Mouse (Mus musculus) hindbrain, embryonic 16.5 days (tissue): ENCODE measurements around the gene Fcor. TPM values are rescaled to one million over a fixed set of nuclear protein-coding genes. Genes with fewer than 3 reads are reported as not detected.

ENCODE experiments used
- ATAC-seq: fragments of 200-750 bp; cut with Nextera tagmentation; 2 replicates; pipeline ENCODE4 v1.8.0; 2017; ENCODE audit warnings: moderate TSS enrichment, moderate library complexity
- H3K27ac ChIP-seq: fragments of 300-500 bp; sonication (generic); 2 replicates; pipeline ENCODE4 v1.5.1; 2014; ENCODE audit warnings: low read depth, mild to moderate bottlenecking, control low read depth, low read length, moderate library complexity
- H3K27me3 ChIP-seq: fragments of 300-500 bp; sonication (generic); replicated peaks from 2 replicates; pipeline ENCODE4 v1.6.1; 2014; ENCODE audit warnings: low read length; ENCODE audit not compliant: control insufficient read depth, insufficient read depth
- H3K36me3 ChIP-seq: fragments of 300-500 bp; sonication (generic); 2 replicates; pipeline ENCODE4 v1.6.1; 2014; ENCODE audit warnings: mild to moderate bottlenecking, low read length, moderate library complexity, mixed read lengths; ENCODE audit not compliant: control insufficient read depth, insufficient read depth
- H3K4me1 ChIP-seq: fragments of 300-500 bp; sonication (generic); 2 replicates; pipeline ENCODE4 v1.6.1; 2014; ENCODE audit warnings: low read depth, low read length; ENCODE audit not compliant: control insufficient read depth, insufficient read depth
- H3K4me2 ChIP-seq: fragments of 300-500 bp; sonication (generic); 2 replicates; pipeline ENCODE4 v1.6.1; 2014; ENCODE audit warnings: mild to moderate bottlenecking, low read length, control low read depth, moderate library complexity
- H3K4me3 ChIP-seq: fragments of 300-500 bp; sonication (generic); 2 replicates; pipeline ENCODE4 v1.5.1; 2014; ENCODE audit warnings: mild to moderate bottlenecking, low read length, control low read depth, moderate library complexity
- H3K9ac ChIP-seq: fragments of 300-500 bp; sonication (generic); 2 replicates; pipeline ENCODE4 v1.6.1; 2014; ENCODE audit warnings: low read depth, mild to moderate bottlenecking, control low read depth, low read length, moderate library complexity
- H3K9me3 ChIP-seq: fragments of 300-500 bp; sonication (generic); 2 replicates; pipeline ENCODE4 v1.6.1; 2014; ENCODE audit warnings: mild to moderate bottlenecking, low read length, moderate library complexity; ENCODE audit not compliant: control insufficient read depth
- WGBS: fragments of 180-500 bp; shearing (Covaris S2); extraction: QIAGEN DNeasy Blood & Tissue Kit; methylation state at CpG from one replicate; pipeline ENCODE4 v1.1.7; 2014; 5-methylcytosine and 5-hydroxymethylcytosine counted together
- polyA plus RNA-seq: library from polyadenylated mRNA; unstranded; fragments of >200 nt; fragmentation: Nextera tagmentation; extraction: Ambion mirVana; gene quantifications from 2 replicates; pipeline ENCODE4 v1.2.1, GENCODE M21; 2015

The Fcor gene
- polyA plus RNA-seq, 1 experiment from 2014 or later, result 21.7 TPM

DNA sequence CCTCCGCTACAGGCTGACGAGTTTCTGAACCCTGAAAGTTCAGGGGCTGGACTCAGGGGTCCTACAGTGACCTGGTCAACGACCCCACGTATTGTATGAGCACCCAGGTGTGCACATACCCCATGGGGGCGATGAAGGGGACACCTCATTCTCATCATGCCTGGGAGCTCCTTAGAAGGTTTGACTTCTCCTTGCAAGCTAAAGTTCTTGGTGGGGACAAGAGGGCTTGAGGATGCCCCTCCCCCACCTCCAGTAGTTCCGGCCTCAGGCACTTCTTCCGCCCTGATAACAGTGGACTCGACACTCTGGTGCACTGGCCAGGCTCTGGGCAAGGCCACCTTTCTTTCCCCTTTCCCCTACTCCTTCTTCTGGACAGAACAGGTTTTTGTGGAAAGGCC lies 40.7 kb downstream of the Fcor start:
- Histone ChIP-seq H3K9ac (peak overlapping the region; percentile 58), H3K4me2 (peak overlapping the region; percentile 64), H3K36me3 (no peaks in the 10 kb centered on the region), H3K27ac (no peak overlapping the region), H3K27me3 (no peaks in the 10 kb centered on the region), H3K9me3 (no peaks in the 10 kb centered on the region), H3K4me1 (peaks cover 9% of the 10 kb centered on the region), H3K4me3 (peak overlapping the region; percentile 49)
- 26% methylated on average over 8 of the region's 8 CpGs for WGBS
- ATAC-seq, result no peak; the same call in 1 of the 2 replicates

DNA sequence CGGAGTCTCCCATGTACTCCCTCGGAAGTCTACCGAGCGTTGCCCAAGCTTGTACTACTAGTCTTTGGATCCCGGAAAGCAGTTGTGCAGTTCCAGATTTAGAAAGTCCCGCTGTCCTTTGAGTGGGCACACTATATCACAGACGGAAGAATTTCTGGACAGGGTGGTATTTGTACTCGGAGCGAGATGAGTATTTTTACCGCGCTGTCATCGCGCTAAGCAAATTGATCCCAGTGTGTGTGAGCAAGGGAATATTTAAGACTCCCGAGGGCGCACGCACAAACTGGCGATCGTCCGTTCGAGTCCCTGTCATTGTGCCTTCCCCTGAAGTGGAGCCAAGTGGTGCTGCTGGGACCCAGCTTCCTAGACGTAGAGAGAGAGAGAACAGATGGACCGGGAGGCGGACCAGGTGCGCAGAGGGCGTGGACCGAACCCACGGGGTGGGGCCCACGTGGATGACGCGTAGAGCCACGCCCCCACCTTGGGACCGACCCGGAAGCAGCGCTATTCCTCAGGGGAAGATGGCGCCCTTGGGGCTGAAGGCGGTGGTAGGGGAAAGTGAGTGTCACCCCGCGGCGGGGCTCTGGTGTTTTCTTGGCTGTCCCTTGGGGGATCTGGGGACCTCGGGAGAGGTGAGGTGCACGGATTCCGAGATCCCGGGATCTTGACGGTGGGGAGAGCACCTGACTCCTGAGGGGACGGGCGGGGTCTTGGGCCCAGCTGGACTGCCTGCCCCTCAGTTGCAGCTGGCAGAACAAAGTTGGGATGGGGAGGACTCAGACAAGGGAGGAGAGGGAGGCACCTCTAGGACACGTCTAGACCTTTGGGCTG lies 41.3 kb downstream of the Fcor start, which contains the start of gene Stxbp2:
Gene Stxbp2, plus strand, starts transcription at position 309 of the 831 bp plus-strand sequence.
- H3K4me1 ChIP-seq, result peaks cover 9% of the 10 kb centered on the region
- H3K27me3 ChIP-seq, result no peaks in the 10 kb centered on the region
- H3K27ac ChIP-seq, result no peak within 1 kb of the TSS
- peak within 1 kb of the TSS; percentile 49 for H3K4me3 ChIP-seq
- peak within 1 kb of the TSS; percentile 58 for H3K9ac ChIP-seq
- peak; percentile 88 for ATAC-seq
- peak within 1 kb of the TSS; percentile 64 for H3K4me2 ChIP-seq
- H3K36me3 ChIP-seq, result no peaks in the 10 kb centered on the region
- 4% methylated on average over 47 of the region's 47 CpGs for WGBS
- no peaks in the 10 kb centered on the region for H3K9me3 ChIP-seq

- H3K4me3 ChIP-seq, result no peak overlapping the region
- 37% methylated on average over 5 of the region's 5 CpGs for WGBS
- no peak for ATAC-seq
- H3K4me2 ChIP-seq, result no peak overlapping the region
- H3K4me1 ChIP-seq, result peaks cover 9% of the 10 kb centered on the region
- H3K36me3 ChIP-seq, result no peaks in the 10 kb centered on the region; the same call in 1 of the 2 replicates
- H3K9ac ChIP-seq, result no peak overlapping the region
- no peaks in the 10 kb centered on the region for H3K27me3 ChIP-seq
- no peaks in the 10 kb centered on the region for H3K9me3 ChIP-seq
- no peak overlapping the region for H3K27ac ChIP-seq
These were observed 44.1 kb downstream of the Fcor start for GRCm38 (mm10) chr8:3628014-3628413.

DNA sequence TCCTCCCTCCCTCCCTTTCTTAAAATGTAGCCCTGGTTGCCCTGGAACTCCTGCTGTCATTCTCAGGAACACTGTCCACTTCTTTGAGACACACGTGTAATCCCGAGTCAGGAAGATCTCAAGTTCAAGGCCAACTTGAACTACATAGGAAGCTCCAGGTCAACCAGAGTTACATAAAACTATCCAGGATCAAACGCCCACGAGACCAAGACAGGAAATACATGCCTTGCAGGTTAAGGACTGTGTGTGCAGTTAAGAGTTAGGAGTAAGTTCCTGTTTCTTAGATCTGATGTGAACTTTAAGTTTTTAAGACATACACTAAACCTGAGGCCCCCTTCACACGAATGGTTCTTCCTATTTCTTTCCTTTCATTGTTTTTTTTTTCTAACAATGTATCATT lies 45.2 kb downstream of the Fcor start:
- no peak overlapping the region for H3K27ac ChIP-seq
- H3K4me3 ChIP-seq, result no peak overlapping the region
- H3K9me3 ChIP-seq, result no peaks in the 10 kb centered on the region
- no peak overlapping the region for H3K4me2 ChIP-seq
- H3K9ac ChIP-seq, result no peak overlapping the region
- ATAC-seq, result no peak
- no peaks in the 10 kb centered on the region for H3K27me3 ChIP-seq
- H3K4me1 ChIP-seq, result peaks cover 14% of the 10 kb centered on the region
- 71% methylated on average over 5 of the region's 5 CpGs for WGBS
- no peaks in the 10 kb centered on the region; the same call in 1 of the 2 replicates for H3K36me3 ChIP-seq

GRCm38 (mm10) chr8:3625445-3625844 lies 46.7 kb downstream of the Fcor start, which contains the start of gene Pcp2:
Pcp2 (minus strand) TSS chr8:3625545.
- Histone ChIP-seq H3K4me1 (peaks cover 9% of the 10 kb centered on the region), H3K36me3 (no peaks in the 10 kb centered on the region; the same call in 1 of the 2 replicates), H3K27me3 (no peaks in the 10 kb centered on the region), H3K9me3 (no peaks in the 10 kb centered on the region), H3K4me2 (no peak within 1 kb of the TSS), H3K9ac (no peak within 1 kb of the TSS), H3K4me3 (no peak within 1 kb of the TSS), H3K27ac (no peak within 1 kb of the TSS)
- WGBS, result 62% methylated on average over 1 of the region's 1 CpGs
- no peak for ATAC-seq

DNA sequence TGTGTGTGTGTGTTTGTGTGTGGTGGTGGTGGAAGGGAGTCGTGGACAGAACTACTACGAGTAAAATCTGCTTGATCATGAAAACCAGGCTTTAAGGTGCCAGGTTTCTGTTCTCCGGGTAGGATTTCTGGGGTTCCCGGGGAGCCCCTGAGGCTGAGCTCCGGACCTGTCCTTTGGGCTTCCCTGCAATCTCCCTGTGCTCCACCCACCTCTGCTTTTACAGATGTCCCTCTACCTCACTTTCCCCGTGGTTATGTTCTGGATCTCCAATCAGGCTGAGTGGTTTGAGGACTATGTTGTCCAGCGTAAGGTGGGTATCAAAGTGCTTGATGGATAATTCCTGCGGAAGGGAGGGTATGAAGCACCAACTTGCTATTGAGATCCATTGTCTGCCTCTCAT lies 50.0 kb downstream of the Fcor start:
- H3K27ac ChIP-seq, result no peak overlapping the region
- ATAC-seq, result no peak

GRCm38 (mm10) chr8:3621199-3621970 lies 50.8 kb downstream of the Fcor start, which contains the start of the genes Xab2 and Pet100:
Xab2 (minus strand) TSS chr8:3621316.
Pet100 (plus strand) TSS chr8:3621548.
- H3K9ac ChIP-seq, result peak within 1 kb of the TSS; percentile 79
- peak; percentile 97 for ATAC-seq
- no peak within 1 kb of the TSS for H3K27ac ChIP-seq
- no peaks in the 10 kb centered on the region for H3K27me3 ChIP-seq
- under 1% methylated on average over 37 of the region's 37 CpGs for WGBS
- peaks cover 13% of the 10 kb centered on the region for H3K36me3 ChIP-seq
- no peaks in the 10 kb centered on the region for H3K9me3 ChIP-seq
- H3K4me1 ChIP-seq, result peaks cover 16% of the 10 kb centered on the region
- peak within 1 kb of the TSS; percentile 83 for H3K4me3 ChIP-seq
- peak within 1 kb of the TSS; percentile 94 for H3K4me2 ChIP-seq

More for the DNA sequence above, 50.0 kb downstream of the Fcor start:
- Histone ChIP-seq H3K9me3 (no peaks in the 10 kb centered on the region), H3K9ac (peak overlapping the region; percentile 71), H3K4me1 (peaks cover 16% of the 10 kb centered on the region), H3K36me3 (peaks cover 10% of the 10 kb centered on the region), H3K4me2 (peak overlapping the region; percentile 83), H3K27me3 (no peaks in the 10 kb centered on the region), H3K4me3 (peak overlapping the region; percentile 83)
- WGBS, result 74% methylated on average over 8 of the region's 8 CpGs
